Mouse (Mus musculus) cerebellum, adult 2 months (tissue): ENCODE data around the gene Myh6.

Experiments used
- CTCF ChIP-seq: fragments of 200-500 bp; IDR thresholded peaks from 2 replicates; pipeline ENCODE4 v1.5.1; 2011; ENCODE audit warnings: low read depth, mild to moderate bottlenecking, control low read depth, low read length, moderate library complexity, borderline replicate concordance; ENCODE audit not compliant: insufficient read depth
- POLR2A ChIP-seq: fragments of 200-500 bp; IDR thresholded peaks from 2 replicates; pipeline ENCODE4 v1.6.1; 2011; ENCODE audit warnings: low read length, control low read depth, borderline replicate concordance; ENCODE audit not compliant: insufficient read depth

- TF ChIP-seq CTCF: no peak
- TF ChIP-seq POLR2A: no peak
Measured at GRCm38 (mm10) chr14:54956533-54956932, 10.2 kb downstream of the Myh6 start.
